Mouse (Mus musculus) megakaryocyte, embryonic 14.5 days (primary cell): ENCODE measurements around the gene Olfr1509.

Experiments used
- FLI1 ChIP-seq: IDR thresholded peaks from 2 replicates; pipeline ENCODE4 v1.6.1; 2012; ENCODE audit warnings: low read length, inconsistent platforms, mixed read lengths
- GATA1 ChIP-seq: IDR thresholded peaks from 3 replicates; pipeline ENCODE4 v1.6.1; 2012; ENCODE audit warnings: mixed read lengths, low read length, inconsistent platforms, borderline replicate concordance

- no peak for TF ChIP-seq GATA1
- no peak for TF ChIP-seq FLI1
Observed at GRCm38 (mm10) chr14:52495516-52495915, 52.7 kb downstream of the Olfr1509 start, which contains the start of gene Olfr1507.
